Mouse (Mus musculus) Patski (cell line): ENCODE measurements around the gene Med12l. TPM values are rescaled to one million over a fixed set of nuclear protein-coding genes. Genes with fewer than 3 reads are reported as not detected.
A peak's percentile ranks its signal among the peaks of the same experiment; 100 is the strongest.
"Not testable (repeated sequence)": the region's sequence is repeated elsewhere in the genome, so short reads cannot be mapped to it uniquely, and the experiment has no call there.

Experiments
- ATAC-seq: fragments of 100-300 bp; one replicate; pipeline ENCODE4 v1.8.0; 2021
- CTCF ChIA-PET: fragments of 350-600 bp; sonication (Branson Sonifier 250); formaldehyde crosslinking; loops from one replicate; lab custom pipeline; 2022; ENCODE audit warnings: inconsistent platforms; lab: Charles Lee
- POLR2A ChIA-PET: fragments of 350-600 bp; sonication (Branson Sonifier 250); formaldehyde crosslinking; loops from one replicate; lab custom pipeline; 2022; ENCODE audit warnings: antibody characterized with exemption, inconsistent platforms; lab: Charles Lee
- DNase-seq: peaks from one replicate; pipeline ENCODE4 v3.0.0-alpha.2; 2011; ENCODE audit warnings: low read depth, low spot score
- H3K27me3 ChIP-seq: fragments of 371-371 bp; one replicate; pipeline ENCODE4 v1.5.1; 2021
- CTCF ChIP-seq: fragments of 100-300 bp; IDR thresholded peaks from one replicate; pipeline ENCODE4 v1.5.1; 2021
- in situ Hi-C: fragments of 300-500 bp; cut with MboI; formaldehyde crosslinking; loops from 3 replicates; pipeline ENCODE4 v1.11.1; 2018; ENCODE audit warnings: low pct_unique_long_range_greater_than_20kb, mixed read lengths
- polyA plus RNA-seq: library from polyadenylated mRNA; unstranded; gene quantifications from one replicate; pipeline ENCODE4 v1.2.3, GENCODE M21; 2021

Gene Med12l
- polyA plus RNA-seq, 1 experiment from 2014 or later, result 7.6 TPM

DNA sequence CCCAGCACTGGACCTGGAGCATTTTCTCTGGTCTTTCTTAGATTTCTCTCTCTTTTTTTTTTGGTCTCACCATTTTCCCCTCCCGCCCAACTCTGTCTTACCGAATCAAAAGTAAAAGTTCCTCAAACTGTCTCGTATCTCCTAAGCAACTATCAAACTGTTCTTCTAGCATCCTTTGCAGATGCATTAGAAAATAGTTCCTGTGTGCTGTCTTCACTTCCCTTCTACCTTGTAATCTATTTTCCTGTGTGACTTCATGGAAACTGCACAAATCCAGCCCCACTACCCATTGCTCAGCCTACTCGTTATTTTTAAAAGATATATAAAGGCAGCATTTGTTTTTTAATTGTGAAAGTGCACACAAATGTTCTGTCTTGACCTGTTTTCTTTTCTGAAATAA lies 126.3 kb downstream of the Med12l start:
- ATAC-seq, result no peak
- ChIA-PET POLR2A (no interaction called here), CTCF (interaction anchor here (1.0 to 1.4 kb wide), 2 partner anchors 17 to 18 kb away, joined by 3 to 4 read pairs; no protein-coding TSS in a partner anchor)
- no peak for TF ChIP-seq CTCF
- in situ Hi-C loops, result no loop called here
- no peaks in the 10 kb centered on the region for H3K27me3 ChIP-seq
- DNase-seq, result no peak

GRCm38 (mm10) chr3:59133189-59133588 lies 127.6 kb downstream of the Med12l start:
- in situ Hi-C loops, result no loop called here
- no peak for TF ChIP-seq CTCF
- POLR2A ChIA-PET, result interaction anchor here (1.0 kb wide), 1 partner anchor 22 kb away, joined by 3 read pairs; no protein-coding TSS in a partner anchor
- H3K27me3 ChIP-seq, result no peaks in the 10 kb centered on the region
- ATAC-seq, result no peak
- DNase-seq, result no peak
- CTCF ChIA-PET, result interaction anchor here (1.1 to 2.9 kb wide), 5 partner anchors 13 to 33 kb away, joined by 3 to 20 read pairs (median 4); no protein-coding TSS in a partner anchor

GRCm38 (mm10) chr3:59135911-59136653 lies 130.5 kb downstream of the Med12l start:
- TF ChIP-seq CTCF, result no peak
- in situ Hi-C loops, result no loop called here
- DNase-seq (no peak), ATAC-seq (no peak)
- POLR2A ChIA-PET, result no interaction called here
- CTCF ChIA-PET, result interaction anchor here (1.2 kb wide), 1 partner anchor 9 kb away, joined by 3 read pairs; no protein-coding TSS in a partner anchor
- no peaks in the 10 kb centered on the region for H3K27me3 ChIP-seq

DNA sequence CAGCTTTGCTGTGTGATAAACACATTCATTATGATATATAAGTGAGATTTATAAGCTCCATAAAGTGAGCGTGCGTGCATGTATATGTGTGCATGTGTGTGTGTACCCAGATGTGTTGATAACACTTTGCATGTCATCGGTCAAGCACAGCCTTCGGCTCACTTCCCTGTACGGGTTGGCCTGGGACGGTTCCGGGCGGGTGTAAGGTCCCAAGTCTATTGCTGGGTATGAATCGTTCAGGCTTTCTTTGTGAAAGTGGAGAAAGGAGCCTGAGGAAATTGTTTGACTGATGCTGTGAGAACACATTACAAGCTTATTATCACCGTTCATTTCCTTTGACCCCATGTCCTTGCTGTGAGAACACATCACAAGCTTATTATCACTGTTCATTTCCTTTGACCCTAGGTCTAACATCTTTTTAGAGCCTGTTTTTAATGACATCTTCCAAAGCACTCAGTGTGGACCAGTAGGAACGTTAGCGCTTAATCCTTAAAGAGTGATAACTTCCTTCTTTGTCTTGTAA lies 133.4 kb downstream of the Med12l start:
- DNase-seq, result no peak
- in situ Hi-C loops, result no loop called here
- no peak for ATAC-seq

GRCm38 (mm10) chr3:59139651-59140051 lies 134.0 kb downstream of the Med12l start:
- no peaks in the 10 kb centered on the region for H3K27me3 ChIP-seq
- in situ Hi-C loops, result no loop called here
- no peak for TF ChIP-seq CTCF
- DNase-seq (peak; percentile 15), ATAC-seq (peak; percentile 59)
- CTCF ChIA-PET, result interaction anchor here (0.7 to 3.3 kb wide), 9 partner anchors 9 to 20 kb away, joined by 3 to 15 read pairs (median 4); no protein-coding TSS in a partner anchor
- POLR2A ChIA-PET, result interaction anchor here (0.5 to 0.9 kb wide), 2 partner anchors 23 to 1920 kb away, joined by 3 to 4 read pairs; no protein-coding TSS in a partner anchor

More for the DNA sequence above, 133.4 kb downstream of the Med12l start:
- no peak for TF ChIP-seq CTCF
- POLR2A ChIA-PET, result interaction anchor here (0.9 kb wide), 1 partner anchor 24 kb away, joined by 4 read pairs; no protein-coding TSS in a partner anchor
- CTCF ChIA-PET, result interaction anchor here (0.7 to 3.3 kb wide), 9 partner anchors 10 to 77 kb away, joined by 3 to 15 read pairs (median 4); no protein-coding TSS in a partner anchor
- no peaks in the 10 kb centered on the region for H3K27me3 ChIP-seq

DNA sequence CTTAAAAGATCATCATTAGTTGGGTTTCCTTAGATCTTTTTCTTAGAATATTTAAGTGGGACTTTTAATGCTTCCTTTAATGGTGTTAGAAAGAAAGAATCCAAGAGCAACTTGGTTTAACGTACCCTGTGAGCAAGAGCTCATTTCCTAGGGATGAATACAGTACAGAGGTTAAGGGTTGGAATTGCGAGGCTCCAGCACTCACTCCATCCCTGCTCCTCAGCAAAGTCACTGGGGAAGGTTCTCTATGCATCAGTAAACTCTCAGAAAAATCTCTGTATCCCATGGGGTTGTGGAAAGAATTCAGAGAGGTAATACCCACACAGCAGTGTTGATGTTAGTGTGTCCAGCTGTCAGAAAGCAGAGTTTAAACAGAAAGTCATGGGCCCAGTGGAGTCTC lies 134.5 kb downstream of the Med12l start:
- in situ Hi-C loops, result no loop called here
- ATAC-seq (no peak), DNase-seq (no peak)
- POLR2A ChIA-PET, result interaction anchor here (0.5 kb wide), 1 partner anchor 1921 kb away, joined by 3 read pairs; no protein-coding TSS in a partner anchor
- no peaks in the 10 kb centered on the region for H3K27me3 ChIP-seq
- CTCF ChIA-PET, result interaction anchor here (0.7 to 3.3 kb wide), 7 partner anchors 9 to 19 kb away, joined by 3 to 15 read pairs (median 4); no protein-coding TSS in a partner anchor
- no peak for TF ChIP-seq CTCF

GRCm38 (mm10) chr3:59140941-59141340 lies 135.3 kb downstream of the Med12l start:
- in situ Hi-C loops, ATAC-seq, POLR2A ChIA-PET, DNase-seq, H3K27me3 ChIP-seq: not testable (repeated sequence)
- CTCF ChIA-PET, result interaction anchor here (1.4 to 3.3 kb wide), 3 partner anchors 9 to 20 kb away, joined by 4 to 15 read pairs (median 4); no protein-coding TSS in a partner anchor

- in situ Hi-C loops, result no loop called here
- ChIA-PET POLR2A (interaction anchor here (0.7 kb wide), 1 partner anchor 84 kb away, joined by 4 read pairs; no protein-coding TSS in a partner anchor), CTCF (interaction anchor here (0.6 to 3.3 kb wide), 4 partner anchors 8 to 21 kb away, joined by 3 to 15 read pairs (median 4); no protein-coding TSS in a partner anchor)
- H3K27me3 ChIP-seq, result no peaks in the 10 kb centered on the region
- DNase-seq (no peak), ATAC-seq (no peak)
- no peak for TF ChIP-seq CTCF
Measured at GRCm38 (mm10) chr3:59141507-59142305, 136.1 kb downstream of the Med12l start.

- H3K27me3 ChIP-seq, result no peaks in the 10 kb centered on the region
- ChIA-PET POLR2A (no interaction called here), CTCF (interaction anchor here (1.4 to 2.1 kb wide), 4 partner anchors 9 to 31 kb away, joined by 5 to 7 read pairs (median 6); partner anchors contain the start of gene P2ry14)
- DNase-seq (no peak), ATAC-seq (no peak)
- in situ Hi-C loops, result no loop called here
- TF ChIP-seq CTCF, result no peak
Measured at GRCm38 (mm10) chr3:59145194-59145593, 139.6 kb downstream of the Med12l start.
